Mouse (Mus musculus) neural tube, embryonic 14.5 days (tissue): ENCODE data around the gene Olfr1269. TPM values are rescaled to one million over a fixed set of nuclear protein-coding genes. Genes with fewer than 3 reads are reported as not detected.

Experiments
- ATAC-seq: fragments of 200-750 bp; cut with Nextera tagmentation; 2 replicates; pipeline ENCODE4 v1.8.0; 2017; ENCODE audit warnings: low read depth, mild to moderate bottlenecking, moderate TSS enrichment, moderate library complexity
- H3K27ac ChIP-seq: fragments of 300-500 bp; sonication (generic); 2 replicates; pipeline ENCODE4 v1.5.1; 2014; ENCODE audit warnings: low read depth, mild to moderate bottlenecking, control low read depth, low read length, moderate library complexity, mixed read lengths
- H3K27me3 ChIP-seq: fragments of 300-500 bp; sonication (generic); 2 replicates; pipeline ENCODE4 v1.6.1; 2014; ENCODE audit warnings: low read length; ENCODE audit not compliant: control insufficient read depth, insufficient read depth
- H3K36me3 ChIP-seq: fragments of 300-500 bp; sonication (generic); 2 replicates; pipeline ENCODE4 v1.6.1; 2014; ENCODE audit warnings: low read length, mixed read lengths; ENCODE audit not compliant: control insufficient read depth, insufficient read depth
- H3K4me1 ChIP-seq: fragments of 300-500 bp; sonication (generic); 2 replicates; pipeline ENCODE4 v1.6.1; 2014; ENCODE audit warnings: low read length; ENCODE audit not compliant: control insufficient read depth, insufficient read depth
- H3K4me2 ChIP-seq: fragments of 300-500 bp; sonication (generic); 2 replicates; pipeline ENCODE4 v1.6.1; 2014; ENCODE audit warnings: mild to moderate bottlenecking, low read depth, low read length, control low read depth
- H3K4me3 ChIP-seq: fragments of 300-500 bp; sonication (generic); 2 replicates; pipeline ENCODE4 v1.5.1; 2014; ENCODE audit warnings: low read depth, low read length, control low read depth, mixed read lengths
- H3K9ac ChIP-seq: fragments of 300-500 bp; sonication (generic); replicated peaks from 2 replicates; pipeline ENCODE4 v1.6.1; 2014; ENCODE audit warnings: low read depth, mild to moderate bottlenecking, control low read depth, low read length, mixed read lengths
- H3K9me3 ChIP-seq: fragments of 300-500 bp; sonication (generic); 2 replicates; pipeline ENCODE4 v1.6.1; 2016; ENCODE audit warnings: low read length; ENCODE audit not compliant: control insufficient read depth
- WGBS: fragments of 180-500 bp; shearing (Covaris S2); extraction: QIAGEN DNeasy Blood & Tissue Kit; methylation state at CpG from one replicate; pipeline ENCODE4 v1.1.7; 2014; 5-methylcytosine and 5-hydroxymethylcytosine counted together
- polyA plus RNA-seq: library from polyadenylated mRNA; unstranded; fragments of >200 nt; fragmentation: Nextera tagmentation; extraction: Ambion mirVana; gene quantifications from 2 replicates; pipeline ENCODE4 v1.2.1, GENCODE M21; 2014

Gene Olfr1269
- polyA plus RNA-seq, result not detected in 2 replicates

GRCm38 (mm10) chr2:90121312-90121711, at the start of gene Olfr1269:
Gene Olfr1269, minus strand, starts transcription at chr2:90121412.
- Histone ChIP-seq H3K4me3 (no peak within 1 kb of the TSS), H3K27me3 (no peaks in the 10 kb centered on the region), H3K27ac (no peak within 1 kb of the TSS), H3K4me2 (no peak within 1 kb of the TSS), H3K9me3 (no peaks in the 10 kb centered on the region), H3K9ac (no peak within 1 kb of the TSS), H3K36me3 (no peaks in the 10 kb centered on the region), H3K4me1 (no peaks in the 10 kb centered on the region)
- 98% methylated on average over 1 of the region's 1 CpGs for WGBS
- ATAC-seq, result no peak

GRCm38 (mm10) chr2:90153916-90154315, 32.7 kb upstream of the Olfr1269 start:
- Histone ChIP-seq H3K27me3 (no peaks in the 10 kb centered on the region), H3K4me3 (no peak overlapping the region), H3K9ac (no peak overlapping the region), H3K27ac (no peak overlapping the region), H3K9me3 (no peaks in the 10 kb centered on the region), H3K4me1 (no peaks in the 10 kb centered on the region), H3K4me2 (no peak overlapping the region), H3K36me3 (no peaks in the 10 kb centered on the region)
- WGBS, result 92% methylated on average over 9 of the region's 9 CpGs
- ATAC-seq, result no peak

GRCm38 (mm10) chr2:90152991-90153390, 31.8 kb upstream of the Olfr1269 start, which contains the start of gene Olfr1270:
Gene Olfr1270, minus strand, starts transcription at chr2:90153091.
- H3K36me3 ChIP-seq, result no peaks in the 10 kb centered on the region
- no peaks in the 10 kb centered on the region for H3K27me3 ChIP-seq
- H3K9me3 ChIP-seq, result no peaks in the 10 kb centered on the region
- no peak within 1 kb of the TSS for H3K4me2 ChIP-seq
- H3K9ac ChIP-seq, result no peak within 1 kb of the TSS
- no peak for ATAC-seq
- H3K4me3 ChIP-seq, result no peak within 1 kb of the TSS
- H3K27ac ChIP-seq, result no peak within 1 kb of the TSS
- no peaks in the 10 kb centered on the region for H3K4me1 ChIP-seq
- 88% methylated on average over 3 of the region's 3 CpGs for WGBS

GRCm38 (mm10) chr2:90142196-90142595, 21.0 kb upstream of the Olfr1269 start, which contains the start of gene Olfr32:
Gene Olfr32, minus strand, starts transcription at chr2:90142296.
- Histone ChIP-seq H3K4me3 (no peak within 1 kb of the TSS), H3K9ac (no peak within 1 kb of the TSS), H3K27me3 (no peaks in the 10 kb centered on the region), H3K9me3 (no peaks in the 10 kb centered on the region), H3K4me2 (no peak within 1 kb of the TSS), H3K4me1 (no peaks in the 10 kb centered on the region), H3K27ac (no peak within 1 kb of the TSS), H3K36me3 (no peaks in the 10 kb centered on the region)
- ATAC-seq, result no peak

GRCm38 (mm10) chr2:90070065-90070464, 51.1 kb downstream of the Olfr1269 start:
- no peaks in the 10 kb centered on the region for H3K4me1 ChIP-seq
- H3K4me3 ChIP-seq, result no peak overlapping the region
- no peak overlapping the region for H3K27ac ChIP-seq
- no peak for ATAC-seq
- WGBS, result 85% methylated on average over 2 of the region's 2 CpGs
- no peaks in the 10 kb centered on the region for H3K36me3 ChIP-seq
- H3K9ac ChIP-seq, result no peak overlapping the region
- no peak overlapping the region for H3K4me2 ChIP-seq
- H3K9me3 ChIP-seq, result no peaks in the 10 kb centered on the region
- H3K27me3 ChIP-seq, result no peaks in the 10 kb centered on the region

Other genes starting within 250 kb of the Olfr1269 start
- gene Olfr1257, start 243.0 kb downstream of the Olfr1269 start, polyA plus RNA-seq, result not detected in 2 replicates
- gene Olfr1258, start 194.1 kb downstream of the Olfr1269 start, polyA plus RNA-seq, result not detected in 2 replicates
- gene Olfr1259, start 172.7 kb downstream of the Olfr1269 start, polyA plus RNA-seq, result not detected in 2 replicates
- gene Olfr1260, start 147.1 kb downstream of the Olfr1269 start, polyA plus RNA-seq, result 0.47 TPM in 1 of 2 replicates, not detected in the other
- gene Olfr1261, start 130.2 kb downstream of the Olfr1269 start, polyA plus RNA-seq, result not detected in 2 replicates
- not detected in 2 replicates for gene Olfr1262, start 121.3 kb downstream of the Olfr1269 start, polyA plus RNA-seq
- not detected in 2 replicates for gene Olfr1263, start 109.3 kb downstream of the Olfr1269 start, polyA plus RNA-seq
- not detected in 2 replicates for gene Olfr1264, start 95.8 kb downstream of the Olfr1269 start, polyA plus RNA-seq
- not detected in 2 replicates for gene Olfr1265, start 86.1 kb downstream of the Olfr1269 start, polyA plus RNA-seq
- not detected in 2 replicates for gene Olfr140, start 57.8 kb downstream of the Olfr1269 start, polyA plus RNA-seq
- gene Olfr32, start 20.9 kb upstream of the Olfr1269 start, polyA plus RNA-seq, result not detected in 2 replicates
- gene Olfr1270, start 31.7 kb upstream of the Olfr1269 start, polyA plus RNA-seq, result not detected in 2 replicates
- gene Olfr1506, start 103.1 kb upstream of the Olfr1269 start, polyA plus RNA-seq, result not detected in 2 replicates
- not detected in 2 replicates for gene Olfr142, start 136.2 kb upstream of the Olfr1269 start, polyA plus RNA-seq
- not detected in 2 replicates for gene Olfr1271, start 149.6 kb upstream of the Olfr1269 start, polyA plus RNA-seq
- not detected in 2 replicates for gene Olfr1272, start 171.4 kb upstream of the Olfr1269 start, polyA plus RNA-seq
- not detected in 2 replicates for gene Gm13769, start 200.8 kb upstream of the Olfr1269 start, polyA plus RNA-seq